ENCODE assay signal across 7 mouse cellular contexts in the genomic region with DNA sequence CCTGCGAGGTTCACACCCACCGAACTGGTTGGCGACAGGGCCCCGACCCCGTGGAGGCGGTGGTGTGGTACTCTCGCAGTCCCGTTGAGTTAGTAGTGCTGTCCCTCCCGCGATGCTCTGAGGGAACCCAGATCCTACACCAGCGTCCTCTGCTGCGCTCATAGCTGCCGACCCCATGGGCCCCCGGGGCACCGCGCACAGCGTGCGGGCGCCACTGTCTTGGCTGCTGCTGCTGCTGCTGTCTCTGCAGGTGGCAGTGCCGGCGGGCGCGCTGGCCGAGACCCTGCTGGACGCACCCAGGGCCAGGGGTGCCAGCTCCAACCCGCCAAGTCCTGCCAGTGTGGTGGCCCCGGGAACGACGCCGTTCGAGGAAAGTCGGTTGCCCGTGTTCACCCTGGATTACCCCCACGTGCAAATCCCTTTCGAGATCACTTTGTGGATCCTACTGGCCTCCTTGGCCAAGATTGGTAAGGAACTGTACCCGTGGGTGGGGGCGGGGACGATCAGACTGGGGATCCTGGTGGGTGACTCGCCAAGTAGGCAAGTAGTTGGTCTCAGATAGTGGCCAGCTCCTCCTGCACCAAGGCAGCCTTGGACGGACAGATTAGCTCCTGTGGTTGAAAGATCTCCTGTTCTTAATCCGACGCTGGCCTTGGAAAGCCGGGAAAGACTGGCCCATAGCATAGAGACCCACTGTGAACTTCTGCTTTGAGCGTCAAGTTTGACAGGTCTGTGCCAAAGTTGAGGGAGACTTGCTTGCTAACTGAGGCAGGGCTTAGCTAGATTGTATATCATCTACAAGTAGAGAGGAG. TPM values are rescaled to one million over a fixed set of nuclear protein-coding genes. Genes with fewer than 3 reads are reported as not detected.
DNase-seq lines count a peak whose midpoint lies in the region; ATAC-seq and TF ChIP-seq lines count a peak whose summit lies in the region.

No protein-coding gene starts in this region.

- H3K27ac ChIP-seq in testis, adult 2 months (ENCODE audit: control insufficient read depth, insufficient read depth, low read depth, low read length), result no peak overlapping the region
- H3K27ac ChIP-seq in embryonic facial prominence, embryonic 10.5 days (replicated peaks), result no peak overlapping the region; the same call in 1 of the 2 replicates
- peak overlapping the region; percentile 40; the same call in 1 of the 2 replicates for H3K27ac ChIP-seq in hindbrain, embryonic 10.5 days
- H3K27ac ChIP-seq in limb, embryonic 14.5 days (replicated peaks; ENCODE audit: low read depth, low read length), result no peak overlapping the region
- no peak overlapping the region for H3K27ac ChIP-seq in neural tube, embryonic 15.5 days (replicated peaks)

- H3K4me1 ChIP-seq in testis, adult 2 months (ENCODE audit: control insufficient read depth, insufficient read depth, low read length), result peaks cover 3% of the 10 kb centered on the region
- H3K4me1 ChIP-seq in embryonic facial prominence, embryonic 10.5 days, result peaks cover 19% of the 10 kb centered on the region
- peaks cover 21% of the 10 kb centered on the region for H3K4me1 ChIP-seq in hindbrain, embryonic 10.5 days (replicated peaks)
- peaks cover 5% of the 10 kb centered on the region; the same call in 1 of the 2 replicates for H3K4me1 ChIP-seq in limb, embryonic 14.5 days (ENCODE audit: control insufficient read depth, insufficient read depth, low read length)
- H3K4me1 ChIP-seq in neural tube, embryonic 15.5 days, result peaks cover 22% of the 10 kb centered on the region

- 4% methylated on average over 43 of the region's 44 CpGs for WGBS in embryonic facial prominence, embryonic 10.5 days
- 5% methylated on average over 44 of the region's 44 CpGs for WGBS in hindbrain, embryonic 10.5 days
- 6% methylated on average over 35 of the region's 44 CpGs for WGBS in limb, embryonic 14.5 days
- 6% methylated on average over 35 of the region's 44 CpGs for WGBS in neural tube, embryonic 15.5 days

- no peaks in the 10 kb centered on the region for H3K27me3 ChIP-seq in testis, adult 2 months (ENCODE audit: control insufficient read depth, insufficient read depth, low read length)
- H3K27me3 ChIP-seq in embryonic facial prominence, embryonic 10.5 days (replicated peaks; ENCODE audit: low read depth, poor library complexity, severe bottlenecking), result peaks cover 80% of the 10 kb centered on the region
- peaks cover 68% of the 10 kb centered on the region for H3K27me3 ChIP-seq in hindbrain, embryonic 10.5 days (ENCODE audit: insufficient read depth, poor library complexity, severe bottlenecking)
- peaks cover 52% of the 10 kb centered on the region for H3K27me3 ChIP-seq in limb, embryonic 14.5 days (ENCODE audit: control insufficient read depth, insufficient read depth, low read length)
- H3K27me3 ChIP-seq in neural tube, embryonic 15.5 days (replicated peaks), result peaks cover 56% of the 10 kb centered on the region

- no peaks in the 10 kb centered on the region for H3K36me3 ChIP-seq in testis, adult 2 months (ENCODE audit: control insufficient read depth, insufficient read depth, low read length)
- no peaks in the 10 kb centered on the region for H3K36me3 ChIP-seq in embryonic facial prominence, embryonic 10.5 days (replicated peaks)
- no peaks in the 10 kb centered on the region for H3K36me3 ChIP-seq in hindbrain, embryonic 10.5 days
- no peaks in the 10 kb centered on the region for H3K36me3 ChIP-seq in limb, embryonic 14.5 days (ENCODE audit: control insufficient read depth, insufficient read depth, low read length)
- H3K36me3 ChIP-seq in neural tube, embryonic 15.5 days, result no peaks in the 10 kb centered on the region

- no peak for TF ChIP-seq CTCF in testis, adult 2 months (IDR thresholded peaks at IDR 0.05; ENCODE audit: control insufficient read depth, insufficient read depth, insufficient replicate concordance, low read depth, low read length)

- peak overlapping the region; percentile 99 for H3K4me2 ChIP-seq in limb, embryonic 14.5 days (replicated peaks; ENCODE audit: low read depth, low read length, severe bottlenecking)
- peak overlapping the region; percentile 99 for H3K4me2 ChIP-seq in neural tube, embryonic 15.5 days

- intact Hi-C loops in left cerebral cortex, postnatal 14 days (cut with DNase I), result no loop called here

- peak overlapping the region; percentile 49 for H3K4me3 ChIP-seq in testis, adult 2 months (ENCODE audit: control insufficient read depth, low read depth, low read length)
- H3K4me3 ChIP-seq in embryonic facial prominence, embryonic 10.5 days, result peak overlapping the region; percentile 69
- H3K4me3 ChIP-seq in hindbrain, embryonic 10.5 days, result peak overlapping the region; percentile 71
- H3K4me3 ChIP-seq in limb, embryonic 14.5 days (replicated peaks; ENCODE audit: low read length), result peak overlapping the region; percentile 55
- peak overlapping the region; percentile 58 for H3K4me3 ChIP-seq in neural tube, embryonic 15.5 days (replicated peaks)

- no peak for TF ChIP-seq POLR2A in testis, adult 2 months (IDR thresholded peaks at IDR 0.05; ENCODE audit: control insufficient read depth, low read depth, low read length)
- TF ChIP-seq POLR2A in limb, embryonic 14.5 days (IDR thresholded peaks at IDR 0.05; ENCODE audit: borderline replicate concordance, extremely low read depth, insufficient read depth, insufficient read length), result no peak

- H3K9ac ChIP-seq in limb, embryonic 14.5 days (ENCODE audit: low read depth, low read length, severe bottlenecking), result peak overlapping the region; percentile 46; the same call in 1 of the 2 replicates
- peak overlapping the region; percentile 47 for H3K9ac ChIP-seq in neural tube, embryonic 15.5 days (replicated peaks)

- no peak for DNase-seq in testis, postnatal 14 days (ENCODE audit: low spot score)
- peak; percentile 53 for DNase-seq in embryonic facial prominence, embryonic 10.5 days (ENCODE audit: low spot score)
- DNase-seq in hindbrain, embryonic 10.5 days (ENCODE audit: low spot score), result peak; percentile 39
- no peak for DNase-seq in limb, embryonic 14.5 days (ENCODE audit: low spot score)
- DNase-seq in left cerebral cortex, postnatal 14 days (ENCODE audit: low spot score in 2 of 2), result no peak

- 0 out of 2 replicates have a peak, but pooled peaks have one; percentile 37 for ATAC-seq in limb, embryonic 14.5 days (ENCODE audit: low FRiP score, low read depth)
- ATAC-seq in neural tube, embryonic 15.5 days (ENCODE audit: low FRiP score), result peak; percentile 62

- H3K9me3 ChIP-seq in embryonic facial prominence, embryonic 10.5 days, result no peaks in the 10 kb centered on the region
- no peaks in the 10 kb centered on the region for H3K9me3 ChIP-seq in hindbrain, embryonic 10.5 days
- H3K9me3 ChIP-seq in limb, embryonic 14.5 days (ENCODE audit: control insufficient read depth, low read length), result no peaks in the 10 kb centered on the region
- no peaks in the 10 kb centered on the region for H3K9me3 ChIP-seq in neural tube, embryonic 15.5 days (replicated peaks)

RNA-seq across cellular contexts. Expression of gene Slc9a2, which starts 1.5 kb away (rescaled TPM):
- polyA plus RNA-seq in testis, adult 2 months (2012; rRNA removed), result 4.9 and 6.2 TPM in 2 replicates
- not detected in 2 replicates for polyA plus RNA-seq in embryonic facial prominence, embryonic 10.5 days (2016; fragmentation: Nextera tagmentation; extraction: Ambion mirVana)
- polyA plus RNA-seq in hindbrain, embryonic 10.5 days (2016; fragmentation: Nextera tagmentation; extraction: Ambion mirVana), result 0.04 TPM in 1 of 2 replicates, not detected in the other
- 2.7 and 3.4 TPM in 2 replicates for polyA plus RNA-seq in limb, embryonic 14.5 days (2012; rRNA removed)
- 0.72 and 0.87 TPM in 2 replicates for polyA plus RNA-seq in limb, embryonic 14.5 days (2014; fragmentation: Nextera tagmentation; extraction: Ambion mirVana)
- polyA plus RNA-seq in neural tube, embryonic 15.5 days (2015; fragmentation: Nextera tagmentation; extraction: Ambion mirVana), result 0.26 and 0.68 TPM in 2 replicates
- total RNA-seq in left cerebral cortex, postnatal 14 days (2021), result 1 to 10 TPM; 2.7 to 2.9 TPM

Comparison
In these comparisons a context has a peak if more than half of its experiments do, and no peak if none do; other contexts are left out.
1. DNase-seq: peak in embryonic facial prominence, embryonic 10.5 days (single experiment) and hindbrain, embryonic 10.5 days (single experiment); none in testis, postnatal 14 days (single experiment), limb, embryonic 14.5 days (single experiment) and left cerebral cortex, postnatal 14 days (0 of 2).
2. Peak in every context shown above with its lines, with median percentiles within 50 percentile points of each other: H3K4me3 ChIP-seq.